Mouse (Mus musculus) thymus, adult 2 months (tissue): ENCODE results near the gene Kif5c.

Experiments
- CTCF ChIP-seq: fragments of 200-500 bp; IDR thresholded peaks from 2 replicates; pipeline ENCODE4 v1.5.1; 2012; ENCODE audit warnings: mild to moderate bottlenecking, control low read depth, low read length, moderate library complexity, borderline replicate concordance; ENCODE audit not compliant: control insufficient read depth, poor library complexity, insufficient read depth; ENCODE audit errors: extremely low read depth
- POLR2A ChIP-seq: fragments of 200-500 bp; IDR thresholded peaks from 2 replicates; pipeline ENCODE4 v1.6.1; 2012; ENCODE audit warnings: mild to moderate bottlenecking, low read length, control low read depth, moderate library complexity; ENCODE audit not compliant: control insufficient read depth, poor library complexity, insufficient read depth; ENCODE audit errors: extremely low read depth

GRCm38 (mm10) chr2:49743775-49744174 is 124.7 kb downstream of the Kif5c start:
- TF ChIP-seq CTCF (no peak), POLR2A (no peak)
